Mouse (Mus musculus): ENCODE data around the gene Fscn3. TPM values are rescaled to one million over a fixed set of nuclear protein-coding genes. Genes with fewer than 3 reads are reported as not detected.

Fscn3 gene
- polyA plus RNA-seq, 1 experiment from 2014 or later, result not detected

- Histone ChIP-seq H3K36me3 (ENCODE audit: control insufficient read depth, insufficient read depth) (no peaks in the 10 kb centered on the region), H3K9me3 (ENCODE audit: control insufficient read depth, low read length) (peaks cover 4% of the 10 kb centered on the region; the same call in 1 of the 2 replicates), H3K4me1 (replicated peaks; ENCODE audit: control insufficient read depth, insufficient read depth, low read length) (peaks cover 7% of the 10 kb centered on the region), H3K27me3 (replicated peaks; ENCODE audit: control insufficient read depth, insufficient read depth, low read length) (peaks cover 4% of the 10 kb centered on the region; the same call in 1 of the 2 replicates), H3K27ac (ENCODE audit: low read length) (no peak overlapping the region), H3K4me2 (ENCODE audit: low read length) (no peak overlapping the region), H3K4me3 (replicated peaks; ENCODE audit: low read length) (no peak overlapping the region), H3K9ac (replicated peaks; ENCODE audit: low read depth, low read length) (no peak overlapping the region)
- no peak for ATAC-seq
- WGBS, result 95% methylated on average over 4 of the region's 4 CpGs
These were observed 27.8 kb upstream of the Fscn3 start for GRCm38 (mm10) chr6:28399791-28400190.

DNA sequence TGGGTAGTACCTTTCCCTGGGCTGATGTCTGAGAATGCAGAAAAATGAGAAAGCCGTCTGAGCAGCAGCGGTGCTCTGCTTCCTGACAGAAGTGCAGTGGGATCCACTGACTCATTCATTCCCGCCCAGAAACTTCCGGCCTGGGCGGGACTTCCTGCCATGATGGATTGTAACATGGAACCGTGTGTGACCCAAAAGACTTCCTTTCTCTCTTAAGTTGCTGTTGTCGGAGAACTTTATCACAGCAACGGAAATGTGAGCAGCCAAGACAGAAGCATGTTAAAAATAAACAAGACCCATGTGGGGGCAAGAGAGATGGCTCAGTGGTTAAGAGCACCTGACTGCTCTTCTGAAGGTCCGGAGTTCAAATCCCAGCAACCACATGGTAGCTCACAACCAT is 17.5 kb upstream of the Fscn3 start:
- 91% methylated on average over 9 of the region's 9 CpGs for WGBS
- Histone ChIP-seq H3K36me3 (ENCODE audit: control insufficient read depth, insufficient read depth) (no peaks in the 10 kb centered on the region), H3K27ac (ENCODE audit: low read length) (no peak overlapping the region), H3K4me3 (replicated peaks; ENCODE audit: low read length) (no peak overlapping the region), H3K4me1 (replicated peaks; ENCODE audit: control insufficient read depth, insufficient read depth, low read length) (no peaks in the 10 kb centered on the region), H3K9ac (replicated peaks; ENCODE audit: low read depth, low read length) (no peak overlapping the region), H3K9me3 (ENCODE audit: control insufficient read depth, low read length) (no peaks in the 10 kb centered on the region), H3K27me3 (replicated peaks; ENCODE audit: control insufficient read depth, insufficient read depth, low read length) (no peaks in the 10 kb centered on the region), H3K4me2 (ENCODE audit: low read length) (no peak overlapping the region)
- ATAC-seq, result no peak

DNA sequence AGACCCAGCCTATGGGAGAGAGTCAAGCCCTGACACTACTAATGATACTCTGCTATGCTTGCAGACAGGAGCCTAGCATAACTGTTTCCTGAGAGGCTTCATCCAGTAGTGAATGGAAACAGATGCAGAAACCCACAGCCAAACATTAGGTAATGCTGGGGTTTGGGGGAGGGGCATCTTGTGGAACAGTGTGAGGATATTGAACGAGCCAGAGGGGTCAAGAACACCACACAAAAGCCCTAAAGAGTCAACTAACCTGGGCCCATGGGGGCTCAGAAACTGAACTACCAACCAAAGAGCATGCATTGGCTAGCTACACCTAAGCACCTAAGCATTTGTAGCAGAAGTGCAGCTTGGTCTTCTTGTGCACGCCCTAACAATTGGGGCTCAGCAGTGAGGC is 16.4 kb upstream of the Fscn3 start:
- H3K9me3 ChIP-seq (ENCODE audit: control insufficient read depth, low read length), result no peaks in the 10 kb centered on the region
- H3K9ac ChIP-seq (replicated peaks; ENCODE audit: low read depth, low read length), result no peak overlapping the region
- peaks cover 11% of the 10 kb centered on the region for H3K36me3 ChIP-seq (ENCODE audit: control insufficient read depth, insufficient read depth)
- no peaks in the 10 kb centered on the region for H3K27me3 ChIP-seq (replicated peaks; ENCODE audit: control insufficient read depth, insufficient read depth, low read length)
- no peak overlapping the region for H3K4me2 ChIP-seq (ENCODE audit: low read length)
- H3K27ac ChIP-seq (ENCODE audit: low read length), result no peak overlapping the region
- H3K4me1 ChIP-seq (replicated peaks; ENCODE audit: control insufficient read depth, insufficient read depth, low read length), result no peaks in the 10 kb centered on the region
- ATAC-seq, result no peak
- 74% methylated on average over 2 of the region's 2 CpGs for WGBS
- H3K4me3 ChIP-seq (replicated peaks; ENCODE audit: low read length), result no peak overlapping the region

GRCm38 (mm10) chr6:28416981-28417380 is 10.6 kb upstream of the Fscn3 start:
- Histone ChIP-seq H3K36me3 (ENCODE audit: control insufficient read depth, insufficient read depth) (peaks cover 28% of the 10 kb centered on the region), H3K4me3 (replicated peaks; ENCODE audit: low read length) (no peak overlapping the region), H3K4me2 (ENCODE audit: low read length) (no peak overlapping the region)

DNA sequence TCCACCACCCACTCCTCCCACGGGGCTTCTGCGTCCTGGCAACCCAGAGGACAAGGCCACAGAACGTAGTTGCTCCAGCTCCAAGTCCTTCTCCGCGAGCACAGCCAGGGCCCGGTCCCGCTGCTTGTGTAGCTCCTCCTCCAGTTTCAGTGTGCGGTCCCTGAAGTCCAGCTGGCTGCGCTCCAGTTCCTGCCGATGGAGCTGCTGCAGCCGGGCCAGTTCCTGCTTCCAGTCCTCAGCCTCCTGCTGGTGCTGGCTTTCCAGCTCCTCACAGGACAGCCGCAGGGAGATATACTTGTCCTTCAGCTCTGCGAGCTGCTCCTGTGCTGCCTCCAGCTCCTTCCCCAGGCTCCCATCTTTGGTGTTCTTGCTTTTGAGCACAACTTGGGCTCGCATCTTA is 9.1 kb upstream of the Fscn3 start:
- Histone ChIP-seq H3K27me3 (replicated peaks; ENCODE audit: control insufficient read depth, insufficient read depth, low read length) (no peaks in the 10 kb centered on the region), H3K9me3 (ENCODE audit: control insufficient read depth, low read length) (no peaks in the 10 kb centered on the region), H3K4me3 (replicated peaks; ENCODE audit: low read length) (no peak overlapping the region), H3K36me3 (ENCODE audit: control insufficient read depth, insufficient read depth) (peaks cover 28% of the 10 kb centered on the region), H3K4me1 (replicated peaks; ENCODE audit: control insufficient read depth, insufficient read depth, low read length) (peaks cover 23% of the 10 kb centered on the region), H3K27ac (ENCODE audit: low read length) (no peak overlapping the region), H3K9ac (replicated peaks; ENCODE audit: low read depth, low read length) (no peak overlapping the region), H3K4me2 (ENCODE audit: low read length) (no peak overlapping the region)
- WGBS, result 84% methylated on average over 14 of the region's 14 CpGs
- ATAC-seq, result no peak

More at GRCm38 (mm10) chr6:28416981-28417380, 10.6 kb upstream of the Fscn3 start:
- Histone ChIP-seq H3K4me1 (replicated peaks; ENCODE audit: control insufficient read depth, insufficient read depth, low read length) (peaks cover 20% of the 10 kb centered on the region), H3K9me3 (ENCODE audit: control insufficient read depth, low read length) (no peaks in the 10 kb centered on the region), H3K27ac (ENCODE audit: low read length) (no peak overlapping the region), H3K27me3 (replicated peaks; ENCODE audit: control insufficient read depth, insufficient read depth, low read length) (no peaks in the 10 kb centered on the region), H3K9ac (replicated peaks; ENCODE audit: low read depth, low read length) (no peak overlapping the region)
- 84% methylated on average over 4 of the region's 4 CpGs for WGBS
- ATAC-seq, result no peak

DNA sequence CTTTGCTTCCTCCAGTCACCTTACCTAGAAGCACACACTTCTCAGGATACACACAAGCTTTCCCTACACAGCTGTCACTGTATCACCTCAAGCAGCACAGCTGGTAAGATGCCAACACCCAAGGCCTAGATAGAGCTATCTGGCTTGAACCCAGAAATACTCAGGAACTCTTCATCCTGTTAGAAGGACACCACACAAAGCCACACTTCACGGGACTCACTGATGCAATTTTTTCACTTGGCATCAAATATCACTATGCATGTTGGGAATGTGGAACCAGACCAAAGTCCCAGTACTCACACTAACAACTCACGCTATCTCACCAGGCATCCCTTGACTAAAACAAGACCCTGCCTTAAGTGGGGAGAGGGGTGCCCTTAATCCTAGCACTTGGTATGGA is 7.9 kb upstream of the Fscn3 start:
- peak overlapping the region; percentile 98 for H3K4me2 ChIP-seq (ENCODE audit: low read length)
- H3K4me1 ChIP-seq (replicated peaks; ENCODE audit: control insufficient read depth, insufficient read depth, low read length), result peaks cover 30% of the 10 kb centered on the region
- no peak overlapping the region for H3K4me3 ChIP-seq (replicated peaks; ENCODE audit: low read length)
- no peak for ATAC-seq
- peaks cover 28% of the 10 kb centered on the region for H3K36me3 ChIP-seq (ENCODE audit: control insufficient read depth, insufficient read depth)
- H3K27me3 ChIP-seq (replicated peaks; ENCODE audit: control insufficient read depth, insufficient read depth, low read length), result no peaks in the 10 kb centered on the region
- H3K27ac ChIP-seq (ENCODE audit: low read length), result no peak overlapping the region
- no peaks in the 10 kb centered on the region for H3K9me3 ChIP-seq (ENCODE audit: control insufficient read depth, low read length)
- 84% methylated on average over 2 of the region's 2 CpGs for WGBS
- no peak overlapping the region for H3K9ac ChIP-seq (replicated peaks; ENCODE audit: low read depth, low read length)

- ATAC-seq, result no peak
- 86% methylated on average over 17 of the region's 17 CpGs for WGBS
- peaks cover 35% of the 10 kb centered on the region for H3K4me1 ChIP-seq (replicated peaks; ENCODE audit: control insufficient read depth, insufficient read depth, low read length)
- no peaks in the 10 kb centered on the region for H3K27me3 ChIP-seq (replicated peaks; ENCODE audit: control insufficient read depth, insufficient read depth, low read length)
- no peak overlapping the region for H3K27ac ChIP-seq (ENCODE audit: low read length)
- H3K4me2 ChIP-seq (ENCODE audit: low read length), result peak overlapping the region; percentile 98
- no peaks in the 10 kb centered on the region for H3K9me3 ChIP-seq (ENCODE audit: control insufficient read depth, low read length)
- no peak overlapping the region; the same call in 1 of the 2 replicates for H3K9ac ChIP-seq (replicated peaks; ENCODE audit: low read depth, low read length)
- H3K4me3 ChIP-seq (replicated peaks; ENCODE audit: low read length), result peak overlapping the region; percentile 90
- peaks cover 26% of the 10 kb centered on the region for H3K36me3 ChIP-seq (ENCODE audit: control insufficient read depth, insufficient read depth)
These were observed 7.2 kb upstream of the Fscn3 start for GRCm38 (mm10) chr6:28420361-28420760.

- peak overlapping the region; percentile 83 for H3K9ac ChIP-seq (replicated peaks; ENCODE audit: low read depth, low read length)
- no peak overlapping the region for H3K27ac ChIP-seq (ENCODE audit: low read length)
- peaks cover 35% of the 10 kb centered on the region for H3K4me1 ChIP-seq (replicated peaks; ENCODE audit: control insufficient read depth, insufficient read depth, low read length)
- WGBS, result 24% methylated on average over 13 of the region's 13 CpGs
- no peak for ATAC-seq
- peak overlapping the region; percentile 98 for H3K4me2 ChIP-seq (ENCODE audit: low read length)
- H3K36me3 ChIP-seq (ENCODE audit: control insufficient read depth, insufficient read depth), result peaks cover 20% of the 10 kb centered on the region
- no peaks in the 10 kb centered on the region for H3K27me3 ChIP-seq (replicated peaks; ENCODE audit: control insufficient read depth, insufficient read depth, low read length)
- H3K4me3 ChIP-seq (replicated peaks; ENCODE audit: low read length), result peak overlapping the region; percentile 90
- H3K9me3 ChIP-seq (ENCODE audit: control insufficient read depth, low read length), result no peaks in the 10 kb centered on the region
These were observed 6.7 kb upstream of the Fscn3 start for GRCm38 (mm10) chr6:28420865-28421264.

DNA sequence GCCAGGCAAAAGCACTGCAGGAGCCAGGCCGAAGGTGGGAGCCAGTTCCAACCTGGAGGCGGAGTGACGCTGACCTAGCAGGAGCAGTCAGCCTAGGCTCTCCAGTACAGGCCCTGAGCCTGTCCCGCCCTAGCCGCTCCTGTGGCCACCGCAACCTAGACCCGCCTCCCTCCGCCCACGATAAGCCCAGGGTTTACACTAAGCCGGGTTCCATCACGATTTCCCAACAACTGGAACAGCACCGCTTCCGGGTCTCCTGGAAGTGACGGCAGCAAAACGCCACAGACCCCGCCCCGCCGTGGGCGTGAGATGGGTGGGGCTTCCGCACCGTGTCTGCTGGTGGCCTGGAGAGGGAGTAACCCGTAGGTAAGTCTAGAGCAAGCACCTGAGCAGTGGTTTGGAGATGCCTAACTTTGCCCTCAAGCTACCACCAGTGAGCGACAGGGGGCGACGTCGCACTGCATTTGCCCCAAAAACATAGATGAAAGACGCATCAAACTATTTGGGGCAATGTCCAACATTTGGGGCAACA is 6.1 kb upstream of the Fscn3 start:
- H3K4me1 ChIP-seq (replicated peaks; ENCODE audit: control insufficient read depth, insufficient read depth, low read length), result peaks cover 35% of the 10 kb centered on the region
- under 1% methylated on average over 27 of the region's 27 CpGs for WGBS
- H3K27ac ChIP-seq (ENCODE audit: low read length), result 0 out of 2 replicates have a peak overlapping the region, but pooled peaks have one; percentile 35

More for the DNA sequence above, 6.1 kb upstream of the Fscn3 start:
- ATAC-seq, result peak; percentile 85
- H3K9me3 ChIP-seq (ENCODE audit: control insufficient read depth, low read length), result no peaks in the 10 kb centered on the region
- H3K36me3 ChIP-seq (ENCODE audit: control insufficient read depth, insufficient read depth), result peaks cover 15% of the 10 kb centered on the region
- H3K4me2 ChIP-seq (ENCODE audit: low read length), result peak overlapping the region; percentile 98
- peak overlapping the region; percentile 83 for H3K9ac ChIP-seq (replicated peaks; ENCODE audit: low read depth, low read length)
- peak overlapping the region; percentile 90 for H3K4me3 ChIP-seq (replicated peaks; ENCODE audit: low read length)
- no peaks in the 10 kb centered on the region for H3K27me3 ChIP-seq (replicated peaks; ENCODE audit: control insufficient read depth, insufficient read depth, low read length)
